Mouse (Mus musculus) gastrocnemius, postnatal 4 days (tissue): ENCODE data around the gene Exph5. TPM values are rescaled to one million over a fixed set of nuclear protein-coding genes. Genes with fewer than 3 reads are reported as not detected.

Experiments used
- DNase-seq, 2 experiments: peaks; one replicate each; pipeline ENCODE4 v3.0.0; 2021 to 2022; ENCODE audit warnings: low spot score in 2 of 2, mixed read lengths in 2 of 2
- long read RNA-seq, 2 experiments: library from polyadenylated mRNA; stranded (forward); transcript quantifications; one replicate each; pipeline ENCODE4 v2.0.0; 2021
- total RNA-seq, 2 experiments: library from RNA; stranded (reverse); gene quantifications; 2 replicates each; pipeline ENCODE4 v1.2.3; 2021

The Exph5 gene
- under 1 TPM; 0.15 to 0.21 TPM for total RNA-seq
- long read RNA-seq, experiment 1 = 0 reads
- long read RNA-seq, experiment 2 = 0 reads

- no peak for DNase-seq
Measured at GRCm38 (mm10) chr9:53301269-53301720, at the start of gene Exph5. Exph5 (plus strand) TSS chr9:53301670.

DNA sequence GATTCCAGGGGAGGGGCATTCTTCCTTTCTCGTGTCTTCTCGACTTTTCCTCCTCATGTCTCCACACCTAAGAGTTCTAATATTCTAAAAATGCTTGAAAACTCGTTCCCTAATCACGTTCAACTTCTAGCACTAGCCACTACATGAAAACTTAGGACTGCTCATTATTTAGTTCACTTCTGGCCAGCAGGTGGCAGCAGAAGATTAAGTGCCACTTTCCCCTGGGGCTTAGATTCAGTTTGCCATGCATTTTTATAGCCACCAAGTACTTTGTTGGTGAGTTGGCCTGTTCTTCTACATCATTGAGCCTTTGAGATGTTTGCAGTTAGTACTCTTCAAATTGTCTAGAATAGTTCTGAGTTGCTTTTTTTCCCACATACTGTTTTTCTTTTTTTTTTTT, 47.1 kb upstream of the Exph5 start:
- DNase-seq = peak in 1 of 2 experiments; percentile 64

GRCm38 (mm10) chr9:53256690-53257305, 44.7 kb upstream of the Exph5 start:
- no peak for DNase-seq

- DNase-seq = no peak
Measured at GRCm38 (mm10) chr9:53257772-53258171, 43.7 kb upstream of the Exph5 start.

GRCm38 (mm10) chr9:53258199-53258598, 43.3 kb upstream of the Exph5 start:
- no peak for DNase-seq

DNA sequence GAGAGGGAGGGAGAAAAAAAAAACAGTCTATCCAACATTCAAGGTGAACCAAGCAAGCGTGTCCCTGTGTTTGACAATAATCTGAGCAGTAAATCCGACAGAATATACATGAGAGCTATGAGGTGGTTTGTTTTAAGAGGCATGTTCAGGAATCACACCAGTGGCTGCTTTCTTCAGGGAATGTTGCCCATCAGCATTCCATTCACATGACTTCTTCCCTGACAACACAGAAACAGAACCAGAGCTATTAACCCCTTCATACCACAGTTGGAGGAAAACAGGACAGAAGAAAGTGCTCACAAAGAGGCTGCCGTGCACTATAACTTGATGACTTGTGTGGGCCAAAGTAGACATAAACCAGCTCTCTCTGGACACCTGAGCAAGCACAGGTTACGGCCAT, 37.1 kb upstream of the Exph5 start:
- DNase-seq = no peak

- no peak for DNase-seq
Measured at GRCm38 (mm10) chr9:53265589-53265988, 35.9 kb upstream of the Exph5 start.

DNA sequence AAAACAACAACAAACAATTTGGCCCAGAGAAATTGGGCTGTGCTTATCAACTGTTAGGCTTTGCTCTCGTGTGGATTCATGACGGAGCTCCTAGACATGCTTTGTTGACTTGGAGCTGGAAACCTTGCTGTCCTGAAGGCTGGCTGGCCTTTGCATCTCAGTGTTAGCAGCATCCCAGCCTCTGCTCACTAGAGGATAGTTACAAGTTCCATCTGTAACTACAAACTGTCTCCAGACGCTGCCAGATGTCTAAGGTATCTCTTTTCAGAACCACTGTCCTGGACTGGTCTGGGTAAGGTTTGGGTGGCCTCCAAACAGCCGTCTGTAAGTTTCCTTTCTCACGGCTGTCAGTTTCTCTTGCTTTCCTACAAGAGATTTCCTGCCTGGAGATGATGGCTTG, 33.4 kb upstream of the Exph5 start:
- no peak for DNase-seq

GRCm38 (mm10) chr9:53268731-53269465, 32.6 kb upstream of the Exph5 start:
- DNase-seq = no peak

DNA sequence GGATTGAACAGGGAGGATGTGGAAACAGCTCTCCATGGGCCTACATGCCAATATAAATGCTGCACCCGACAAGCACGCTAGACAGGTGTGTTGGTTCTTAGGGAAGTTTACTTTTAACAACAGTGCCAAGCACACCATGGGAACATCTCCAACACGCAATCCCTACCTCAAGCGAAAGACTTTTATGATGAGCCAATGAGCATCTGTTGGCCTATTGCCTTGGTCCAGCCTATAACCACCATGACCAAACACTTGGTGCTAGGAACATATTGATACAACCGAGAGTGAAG, 32.1 kb upstream of the Exph5 start:
- DNase-seq = no peak

DNA sequence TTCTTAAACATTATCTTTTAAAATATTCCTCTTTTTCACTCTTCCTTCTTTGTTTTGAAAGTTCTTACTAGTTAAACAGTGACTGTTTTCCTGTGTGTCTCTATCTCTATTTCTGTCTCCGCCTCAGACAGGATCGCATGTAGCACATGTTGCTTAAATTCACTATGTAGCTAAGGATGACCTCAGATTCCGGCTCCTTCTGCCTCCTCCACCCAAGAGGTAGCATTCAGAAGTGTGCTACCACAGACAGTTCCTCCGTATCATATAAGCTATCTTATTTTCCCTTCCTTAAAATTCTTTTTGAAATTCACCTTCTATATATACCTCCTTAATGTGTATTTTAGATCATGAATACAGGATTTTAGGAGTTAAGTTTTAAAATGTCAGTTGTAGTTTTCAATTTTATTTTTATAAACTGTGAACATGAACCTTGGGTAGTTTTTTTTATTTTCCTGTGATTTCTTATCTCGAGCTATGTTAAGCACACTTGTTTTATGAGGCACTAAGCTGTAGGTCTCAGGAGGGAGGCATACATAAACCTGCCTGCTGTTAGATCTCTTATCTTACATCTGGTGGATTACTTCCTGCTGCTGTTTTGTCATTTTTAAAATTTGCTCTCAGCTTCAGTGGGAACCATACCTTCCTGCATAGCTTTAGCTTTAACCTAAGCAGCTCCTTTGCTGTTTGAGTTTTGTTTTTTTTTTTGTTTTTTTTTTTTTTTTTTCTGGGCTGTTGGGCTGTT, 30.0 kb upstream of the Exph5 start:
- DNase-seq = no peak

DNA sequence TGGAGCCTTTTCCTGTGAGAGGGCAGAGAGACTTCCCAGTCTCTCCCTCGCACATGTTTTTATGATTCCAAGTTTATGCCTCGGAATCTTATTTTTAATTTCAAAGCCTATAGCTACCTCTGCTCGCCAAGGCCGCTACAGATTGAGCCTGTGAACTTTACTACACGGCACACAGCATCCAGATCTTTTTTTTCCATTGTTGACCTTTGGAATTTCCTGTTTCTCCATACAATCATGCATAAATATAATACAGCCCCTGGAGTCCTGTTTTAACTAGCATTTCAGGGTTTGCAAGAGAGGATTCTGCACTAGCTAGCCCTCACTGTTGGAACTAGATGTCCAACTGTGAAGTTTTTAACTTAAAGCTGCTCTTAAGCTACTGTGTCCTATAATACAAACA, 29.3 kb upstream of the Exph5 start:
- DNase-seq = no peak

DNA sequence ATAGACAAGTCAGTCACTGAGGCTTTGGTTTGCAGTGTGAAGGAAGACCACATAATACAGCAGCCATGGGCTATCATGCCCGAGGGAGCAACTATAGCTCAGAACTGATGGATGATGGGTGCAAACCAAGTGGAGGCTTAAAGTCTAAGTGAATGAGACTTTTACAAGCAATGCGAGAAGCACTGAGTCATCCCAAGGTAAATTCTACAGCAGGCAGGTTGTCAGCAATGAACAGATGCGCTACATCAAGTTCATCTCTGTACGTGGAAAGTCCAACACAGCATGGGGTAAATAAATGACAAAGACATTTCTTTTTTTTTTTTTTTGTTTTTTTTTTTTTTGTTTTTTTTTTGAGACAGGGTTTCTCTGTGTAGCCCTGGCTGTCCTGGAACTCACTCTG, 28.8 kb upstream of the Exph5 start:
- no peak for DNase-seq

DNA sequence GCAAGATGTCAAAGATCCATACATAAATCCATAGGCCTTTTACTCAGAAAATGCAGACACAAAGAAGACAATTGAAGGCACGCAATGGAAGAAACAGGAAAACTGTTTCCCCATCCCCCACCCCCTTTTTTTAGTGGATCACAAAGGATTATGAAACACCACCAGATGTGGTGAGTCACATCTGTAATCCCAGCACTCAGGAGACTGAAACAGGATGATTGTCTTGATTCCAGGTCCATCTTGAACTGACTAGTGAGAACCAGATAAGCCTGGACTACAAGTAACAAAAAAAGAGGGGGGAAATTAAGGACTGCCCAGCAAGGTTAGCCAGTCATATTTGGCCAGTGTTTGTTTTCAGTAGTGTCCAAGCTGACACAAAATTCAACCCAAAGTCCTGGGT, 25.1 kb upstream of the Exph5 start:
- DNase-seq = no peak

GRCm38 (mm10) chr9:53278997-53279396, 22.5 kb upstream of the Exph5 start:
- no peak for DNase-seq

GRCm38 (mm10) chr9:53286793-53287192, 14.7 kb upstream of the Exph5 start:
- no peak for DNase-seq

DNA sequence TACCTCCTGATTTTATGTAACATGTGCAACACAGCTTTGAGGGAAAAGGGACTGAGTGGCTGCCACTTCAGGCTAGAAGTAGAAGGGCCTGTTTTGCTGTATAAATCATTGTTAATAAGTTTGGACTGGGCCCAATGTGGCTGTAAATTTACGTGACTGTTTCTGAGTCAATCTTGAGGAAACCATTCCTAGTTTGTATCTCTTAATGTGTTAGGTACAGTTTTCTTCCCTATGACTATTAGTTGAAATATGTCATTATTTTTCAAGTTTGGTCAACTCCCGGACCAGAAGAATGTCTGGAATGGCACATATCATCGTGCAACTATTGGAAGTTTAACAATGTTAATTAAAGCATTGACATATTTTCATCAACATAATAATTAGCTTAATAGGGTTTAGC, 11.5 kb upstream of the Exph5 start:
- DNase-seq = no peak

DNA sequence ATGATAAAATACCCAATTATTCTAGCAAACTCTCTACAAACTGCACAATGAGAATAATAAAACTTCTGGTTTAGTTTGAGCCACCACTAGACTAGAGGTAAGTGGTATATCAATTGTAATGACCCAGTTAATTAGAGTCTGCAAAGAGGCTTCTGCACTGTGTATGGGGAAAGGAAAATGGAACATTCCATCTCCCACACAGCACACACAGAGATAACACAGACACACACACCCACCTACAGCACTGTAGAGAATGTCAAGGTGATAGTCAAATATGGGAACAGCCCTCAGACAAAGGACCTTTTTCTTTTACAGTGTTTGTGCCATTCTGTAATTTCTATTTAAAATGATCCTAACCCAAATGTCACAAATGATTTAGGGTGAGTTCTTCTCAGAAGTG, 8.6 kb upstream of the Exph5 start:
- DNase-seq = no peak

DNA sequence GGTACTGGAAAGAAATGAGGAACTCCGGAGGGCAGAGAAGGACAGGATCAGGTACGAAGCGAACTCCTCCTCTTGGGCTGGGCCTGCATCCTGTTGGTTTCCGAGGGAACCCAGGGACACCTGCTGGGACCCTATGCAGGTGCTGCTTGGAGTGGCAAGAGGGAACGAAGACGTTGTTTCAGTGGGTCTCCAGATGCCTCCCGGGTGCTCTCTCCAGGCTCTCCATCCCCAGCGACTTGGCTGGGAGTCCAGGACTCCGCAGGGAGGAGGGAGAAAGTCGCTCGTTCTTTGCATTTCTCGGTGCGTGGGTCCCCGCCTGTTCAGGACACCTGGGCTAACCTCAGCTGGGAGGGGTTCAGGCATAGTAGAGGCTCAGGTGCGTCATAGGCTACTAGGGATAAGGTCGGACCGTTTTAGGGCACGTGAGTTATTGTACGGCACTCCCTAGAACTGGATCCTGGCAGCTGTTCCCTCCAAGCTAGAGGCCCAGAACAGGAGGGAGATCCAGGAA, 386 bp downstream of the Exph5 start:
- DNase-seq = no peak

DNA sequence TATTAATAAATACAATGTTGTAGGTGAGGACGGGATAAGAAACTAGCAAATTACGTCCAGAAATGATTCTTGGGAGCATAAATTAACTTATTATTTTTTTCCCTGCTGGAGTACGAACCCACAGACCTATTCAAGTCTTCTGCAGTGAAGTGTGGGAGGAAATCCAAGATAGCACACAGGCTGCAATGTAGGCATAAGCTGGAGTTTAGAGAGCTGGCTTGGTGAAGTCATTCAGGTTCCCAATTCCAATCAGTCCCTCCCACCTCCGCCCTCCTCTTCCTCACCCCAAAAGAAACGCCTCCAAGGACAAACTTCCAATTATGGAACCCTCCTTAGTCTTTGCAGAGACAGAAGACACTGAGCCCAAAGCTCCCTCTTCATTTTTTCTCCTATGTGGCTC, 945 bp downstream of the Exph5 start:
- no peak for DNase-seq

DNA sequence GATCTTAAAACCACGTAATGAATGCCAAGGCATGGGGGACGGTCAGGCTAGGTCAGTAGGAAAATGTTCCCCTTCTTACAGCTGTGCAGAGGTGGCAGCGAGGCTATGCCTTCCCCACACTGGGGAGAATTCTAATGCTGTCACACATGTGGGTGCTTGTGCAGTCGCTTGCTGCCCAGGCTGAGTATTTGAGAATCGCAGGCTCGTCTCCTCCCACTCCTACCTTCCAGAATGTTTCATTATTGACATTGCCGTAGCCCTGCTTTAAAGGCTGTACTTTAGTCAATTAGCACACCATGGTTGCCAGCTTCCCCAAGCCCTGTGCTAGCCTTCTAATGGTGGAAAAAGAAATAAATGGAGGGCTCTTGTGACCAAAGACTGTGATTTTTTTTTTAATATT, 6.4 kb downstream of the Exph5 start:
- no peak for DNase-seq

DNA sequence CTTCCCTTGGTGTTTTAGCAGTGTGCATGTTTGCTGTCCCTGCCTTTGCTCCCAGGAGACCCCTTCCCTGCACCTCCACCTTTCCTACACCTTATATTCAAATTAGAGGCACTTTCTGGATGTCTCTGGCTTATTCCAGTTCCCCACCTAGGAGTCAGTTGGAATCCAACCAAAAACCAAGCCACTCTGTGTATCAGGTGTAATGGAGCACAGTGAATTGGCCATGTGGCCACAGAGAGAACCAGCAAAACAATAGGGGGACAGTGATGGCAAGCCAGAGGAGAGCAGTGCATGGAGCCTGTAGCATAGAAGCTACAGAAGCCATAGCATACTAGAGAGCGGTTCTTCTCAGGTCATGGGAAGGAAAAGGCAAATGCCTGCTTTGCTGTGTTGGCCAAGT, 11.5 kb downstream of the Exph5 start:
- DNase-seq = no peak
